Mouse (Mus musculus) adrenal gland, adult 18-20 months (tissue): ENCODE measurements around the gene Phospho1. TPM values are rescaled to one million over a fixed set of nuclear protein-coding genes. Genes with fewer than 3 reads are reported as not detected.
A peak's percentile ranks its signal among the peaks of the same experiment; 100 is the strongest.
"Not testable (repeated sequence)": the region's sequence is repeated elsewhere in the genome, so short reads cannot be mapped to it uniquely, and the experiment has no call there.

Experiments
- DNase-seq, 2 experiments: peaks; one replicate each; pipeline ENCODE4 v3.0.0; 2021 to 2022; ENCODE audit warnings: low spot score in 2 of 2
- total RNA-seq, 2 experiments: library from RNA; stranded (reverse); gene quantifications; 1 replicate in 1 of 2; 2 replicates in 1 of 2; pipeline ENCODE4 v1.2.3; 2021

Phospho1 gene
- total RNA-seq, 2 experiments from 2014 or later: 202 to 415 TPM

DNA sequence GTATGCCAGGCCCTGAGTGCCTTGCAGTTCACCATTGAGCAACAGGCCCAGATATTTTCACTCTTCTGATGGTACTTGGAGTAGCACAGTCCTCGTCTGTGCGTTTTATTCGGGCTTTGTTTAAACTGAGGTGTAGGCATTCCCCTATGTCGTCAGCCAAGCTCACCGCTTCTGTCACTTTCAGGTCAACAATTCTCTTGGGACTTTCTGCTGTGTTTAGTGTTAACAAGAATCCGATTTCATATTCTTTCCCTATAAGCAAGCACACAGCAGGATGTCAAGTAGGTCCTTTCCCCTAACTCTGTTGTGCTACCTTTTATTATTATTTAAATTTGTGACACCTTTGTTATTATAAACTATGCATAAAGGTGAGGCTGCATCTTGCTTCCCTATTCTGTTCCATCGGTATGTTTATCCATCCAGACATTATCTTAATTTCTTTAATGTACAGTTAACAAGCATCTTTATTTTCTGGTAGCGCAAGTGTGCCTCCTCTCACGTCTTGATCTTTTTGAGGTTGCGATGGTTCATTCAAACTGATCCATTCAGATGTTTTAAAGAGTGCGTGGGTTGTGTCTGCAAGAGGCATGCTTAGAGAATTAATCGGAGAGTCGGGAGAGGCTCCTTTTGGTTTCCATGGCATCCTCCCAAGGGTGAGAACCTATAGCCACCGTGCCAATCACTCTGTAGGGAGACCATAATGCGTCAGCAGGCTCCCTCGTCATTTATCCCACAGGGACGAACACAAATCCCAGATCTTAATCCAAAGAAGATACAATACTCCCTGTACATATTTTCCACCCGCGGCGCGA is 33.6 kb downstream of the Phospho1 start:
- DNase-seq: no peak

DNA sequence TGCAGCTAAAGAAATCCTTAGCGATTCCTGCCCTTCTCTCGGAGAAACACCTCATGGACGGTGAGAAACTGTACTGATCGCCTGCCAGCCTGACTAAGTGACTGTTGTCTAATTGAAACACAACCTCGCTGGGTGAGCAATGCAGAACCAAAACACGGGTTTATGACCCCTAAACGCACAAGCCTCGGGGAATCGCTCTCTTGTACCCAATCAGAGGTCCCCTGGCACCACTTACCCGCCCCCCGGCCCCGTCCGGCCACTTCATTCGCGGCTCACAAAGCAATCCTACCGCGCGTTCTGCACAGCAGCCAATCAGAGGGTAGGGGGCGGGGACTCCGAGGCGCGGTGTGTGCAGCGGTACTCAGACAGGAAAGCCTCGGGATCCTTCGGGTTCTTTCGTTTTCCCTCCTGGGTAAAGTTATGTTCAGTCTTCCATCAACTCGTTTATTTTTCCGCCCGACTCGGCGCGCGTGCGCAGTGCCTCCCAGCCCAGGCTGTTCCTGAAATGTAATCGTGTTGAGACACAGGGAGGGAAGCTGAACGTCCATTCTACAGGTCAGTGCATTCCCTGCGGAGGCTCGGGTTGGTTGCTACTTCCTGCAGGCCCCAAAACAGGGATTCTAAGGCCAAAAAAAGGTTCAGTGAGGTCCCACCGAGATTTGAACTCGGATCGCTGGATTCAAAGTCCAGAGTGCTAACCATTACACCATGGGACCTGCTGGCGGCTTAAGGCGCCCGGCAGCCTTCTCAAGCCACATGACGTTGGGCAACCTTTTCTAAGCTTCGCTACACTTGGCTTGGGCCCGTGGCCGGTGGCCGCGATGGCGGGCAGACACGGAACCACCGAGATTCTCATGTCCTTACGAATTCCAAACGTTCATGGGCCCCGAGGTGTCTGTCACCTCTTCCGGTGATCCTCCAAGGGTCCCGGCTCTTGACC is 34.5 kb downstream of the Phospho1 start:
- DNase-seq: peak; percentile 98 to 99

DNA sequence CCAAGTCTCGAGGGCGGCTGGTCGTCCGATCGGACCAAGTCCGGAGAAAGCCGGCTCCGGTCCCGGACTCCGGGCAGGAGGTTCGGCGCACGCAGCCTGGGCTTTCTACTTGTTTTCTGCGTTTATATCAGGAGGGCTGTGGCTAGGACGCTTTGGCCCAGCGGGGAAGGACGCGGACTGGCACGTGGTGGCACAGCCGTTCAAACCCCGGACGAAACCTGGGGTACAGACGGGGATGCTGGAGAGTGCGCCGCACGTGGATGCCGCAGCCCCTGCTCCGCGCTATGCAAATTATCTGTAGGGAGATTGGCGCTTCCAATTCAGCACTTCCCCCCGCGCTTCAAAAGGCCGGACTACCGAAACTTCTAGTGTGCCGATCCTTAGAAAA is 35.2 kb downstream of the Phospho1 start:
- peak in 1 of 2 experiments; percentile 81 for DNase-seq

DNA sequence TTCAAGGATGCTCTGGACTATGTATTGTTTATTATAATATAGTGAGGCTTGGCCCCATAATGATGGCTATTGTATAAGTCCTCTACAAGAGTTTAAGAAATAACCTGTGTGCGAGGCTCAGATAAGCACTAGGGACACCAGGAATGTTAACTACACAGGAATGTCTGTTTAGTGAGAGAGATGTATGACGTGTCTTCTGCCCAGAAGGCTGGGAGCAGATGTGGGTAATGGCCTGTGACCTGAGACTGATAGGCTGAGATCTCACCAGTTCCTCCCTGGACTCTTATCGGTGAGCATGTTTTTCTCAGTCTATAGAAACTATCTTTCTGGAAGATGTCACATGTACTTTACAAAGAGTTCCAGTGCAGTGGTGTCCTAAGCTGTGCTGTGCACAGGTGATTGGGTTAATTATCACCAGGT is 35.8 kb downstream of the Phospho1 start:
- DNase-seq: no peak

DNA sequence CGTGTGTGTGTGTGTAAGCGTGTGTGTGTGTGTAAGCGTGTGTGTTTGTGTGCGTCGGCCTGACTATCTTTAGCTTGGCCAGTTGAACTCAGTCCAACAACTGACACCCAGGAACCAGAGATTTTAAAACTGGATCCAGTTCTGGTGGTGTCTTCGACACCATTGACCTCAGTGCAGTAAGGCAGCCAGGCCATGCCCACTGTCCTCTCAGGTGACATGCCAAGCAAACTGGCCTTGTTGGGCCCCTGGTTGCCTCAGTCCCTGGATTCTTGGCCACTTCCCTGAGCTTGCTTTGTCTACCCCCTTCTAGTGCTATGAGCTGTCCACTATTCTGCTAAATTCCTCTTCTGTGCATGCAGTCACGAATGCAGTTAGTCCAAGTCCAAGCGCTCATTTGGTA is 37.1 kb downstream of the Phospho1 start:
- DNase-seq: no peak

DNA sequence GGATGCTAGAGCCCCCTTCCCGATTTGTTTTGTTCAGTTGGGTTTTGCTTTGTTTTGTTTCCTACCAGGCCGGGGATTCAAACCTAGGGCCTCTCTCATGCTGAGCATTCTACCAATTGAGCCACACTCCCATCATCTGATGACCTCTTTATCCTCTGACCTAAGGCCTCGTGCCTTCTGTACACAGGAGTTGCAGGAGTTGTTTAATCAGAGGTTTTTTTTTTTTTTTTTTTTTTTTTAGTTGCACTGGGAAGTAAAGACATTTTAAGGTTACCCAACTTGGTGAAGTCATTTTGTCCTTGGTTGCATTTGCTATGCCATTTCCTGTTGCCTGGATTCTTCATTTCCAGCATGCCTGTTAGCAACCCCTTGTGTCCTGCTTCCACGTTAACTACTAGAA is 45.1 kb downstream of the Phospho1 start:
- no peak for DNase-seq

DNA sequence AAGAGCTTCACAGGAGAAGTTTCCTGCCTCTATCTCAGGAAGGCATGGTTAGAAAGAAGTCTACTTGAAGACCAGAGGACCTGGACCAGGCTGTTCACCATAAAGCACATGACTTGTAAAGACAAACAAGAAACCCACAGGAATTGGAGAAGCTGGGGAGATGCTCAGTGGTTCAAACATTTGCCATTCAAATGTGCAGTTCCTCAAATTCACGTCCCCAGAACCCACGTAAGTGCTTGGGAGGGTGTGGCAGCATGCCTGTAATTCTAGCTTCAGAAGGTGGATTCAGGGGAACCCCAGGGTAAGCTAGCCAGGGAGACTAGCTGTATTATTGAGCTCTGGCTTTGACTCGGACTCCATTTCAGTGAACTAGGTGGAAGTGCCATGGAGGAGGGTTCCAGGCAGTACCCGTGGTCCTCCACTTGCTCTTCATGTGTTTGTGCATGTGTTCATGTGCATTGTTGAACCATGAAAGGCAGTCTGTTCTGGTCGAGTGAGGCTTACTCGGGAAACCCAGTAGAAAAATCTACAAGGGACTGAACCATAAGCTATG is 45.7 kb downstream of the Phospho1 start:
- no peak for DNase-seq

DNA sequence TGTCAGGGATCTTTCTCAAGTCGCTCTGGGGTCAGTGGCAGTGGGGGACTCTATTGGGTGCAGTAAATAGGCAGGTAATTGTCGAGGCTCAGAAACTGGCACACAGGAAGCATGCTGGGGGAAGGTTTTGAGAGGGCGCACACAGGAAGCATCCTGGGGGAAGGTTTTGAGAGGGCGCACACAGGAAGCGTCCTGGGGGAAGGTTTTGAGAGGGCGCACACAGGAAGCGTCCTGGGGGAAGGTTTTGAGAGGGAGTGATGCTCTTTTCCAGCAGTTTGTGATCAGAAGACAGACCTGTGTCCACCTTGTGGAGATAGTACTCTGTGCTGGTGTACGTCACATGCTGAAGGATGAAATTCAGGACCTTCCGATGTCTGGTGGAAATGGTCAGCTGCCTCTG is 51.5 kb downstream of the Phospho1 start:
- no peak for DNase-seq

DNA sequence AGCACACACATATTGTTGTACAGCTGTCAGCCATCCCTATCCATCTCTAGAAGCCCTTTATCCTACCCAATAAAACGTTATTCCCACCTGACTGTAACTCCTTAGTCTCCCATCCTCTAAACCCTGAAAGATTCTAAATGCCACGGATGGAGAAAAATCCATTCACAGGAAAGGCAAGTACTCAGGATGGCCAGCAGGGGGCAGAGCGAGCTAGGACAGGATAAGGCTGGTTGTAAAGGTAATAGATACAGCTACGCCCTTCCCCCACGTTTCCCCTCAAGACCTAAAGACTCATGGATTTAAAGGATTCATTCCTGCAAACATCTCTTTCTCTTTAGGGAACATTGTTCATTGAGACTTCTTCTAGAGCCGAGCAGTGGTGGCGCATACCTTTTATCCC is 52.0 kb downstream of the Phospho1 start:
- DNase-seq: peak; percentile 43 to 66

DNA sequence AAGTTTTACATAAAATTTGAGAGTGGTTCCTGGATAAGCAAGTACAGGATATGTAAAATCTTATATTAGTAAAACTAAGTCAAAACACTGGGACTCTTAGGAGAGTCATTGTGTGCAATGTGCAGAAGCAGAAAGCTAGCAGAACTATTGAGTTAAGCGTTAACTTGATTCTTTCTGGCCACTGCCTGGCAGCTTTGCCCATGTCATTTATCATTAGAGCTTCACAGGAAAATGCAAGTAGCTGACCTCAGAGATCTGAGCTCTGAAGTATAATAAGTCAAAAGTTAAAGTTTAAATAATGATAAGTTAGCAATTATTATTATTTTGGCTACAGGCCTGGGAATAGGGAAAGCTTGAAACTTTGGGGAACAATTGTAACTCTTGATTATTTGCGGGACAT is 55.6 kb downstream of the Phospho1 start:
- not testable (repeated sequence) for DNase-seq

Other genes with a start within 250 kb of the Phospho1 start
- 1 to 10 TPM; 2.1 to 3.5 TPM for gene Ngfr, start 236.8 kb upstream of the Phospho1 start, total RNA-seq
- 100 to 1,000 TPM; 319 to 350 TPM for gene Phb, start 157.5 kb upstream of the Phospho1 start, total RNA-seq
- gene Zfp652, start 111.8 kb upstream of the Phospho1 start, total RNA-seq: 10 to 100 TPM; 31.8 to 40.5 TPM
- under 1 TPM; 0.46 to 0.51 TPM for gene B130006D01Rik, start 100.9 kb upstream of the Phospho1 start, total RNA-seq
- 10 to 100 TPM; 23.9 to 29.2 TPM for gene Gngt2, start 12.7 kb downstream of the Phospho1 start, total RNA-seq
- 10 to 100 TPM; 13.9 to 15.4 TPM for gene Abi3, start 18.0 kb downstream of the Phospho1 start, total RNA-seq
- not detected for gene B4galnt2, start 90.4 kb downstream of the Phospho1 start, total RNA-seq
- under 1 TPM; 0.22 to 0.53 TPM for gene Igf2bp1, start 181.4 kb downstream of the Phospho1 start, total RNA-seq
- gene Gip, start 200.0 kb downstream of the Phospho1 start, total RNA-seq: not detected
- gene Snf8, start 210.4 kb downstream of the Phospho1 start, total RNA-seq: 10 to 100 TPM; 81.1 to 87.0 TPM
- gene Ube2z, start 240.9 kb downstream of the Phospho1 start, total RNA-seq: 10 to 100 TPM; 49.3 to 57.7 TPM